Mouse (Mus musculus) forebrain, embryonic 15.5 days (tissue): ENCODE measurements around the gene Urm1. TPM values are rescaled to one million over a fixed set of nuclear protein-coding genes. Genes with fewer than 3 reads are reported as not detected.
"Not testable (repeated sequence)": the region's sequence is repeated elsewhere in the genome, so short reads cannot be mapped to it uniquely, and the experiment has no call there.

Source experiments
- ATAC-seq: fragments of 200-750 bp; cut with Nextera tagmentation; replicated peaks from 2 replicates; pipeline ENCODE4 v1.8.0; 2017; ENCODE audit warnings: mild to moderate bottlenecking, moderate TSS enrichment, moderate library complexity
- H3K27ac ChIP-seq: fragments of 300-500 bp; sonication (generic); replicated peaks from 2 replicates; pipeline ENCODE4 v1.5.1; 2015; ENCODE audit warnings: mild to moderate bottlenecking, inconsistent platforms
- H3K27me3 ChIP-seq: fragments of 300-500 bp; sonication (generic); 2 replicates; pipeline ENCODE4 v1.6.1; 2015; ENCODE audit warnings: inconsistent platforms
- H3K36me3 ChIP-seq: fragments of 300-500 bp; sonication (generic); 2 replicates; pipeline ENCODE4 v1.6.1; 2015; ENCODE audit warnings: mild to moderate bottlenecking, inconsistent platforms
- H3K4me1 ChIP-seq: fragments of 300-500 bp; sonication (generic); 2 replicates; pipeline ENCODE4 v1.6.1; 2015; ENCODE audit warnings: inconsistent platforms
- H3K4me2 ChIP-seq: fragments of 300-500 bp; sonication (generic); replicated peaks from 2 replicates; pipeline ENCODE4 v1.6.1; 2015; ENCODE audit warnings: mild to moderate bottlenecking, inconsistent platforms
- H3K4me3 ChIP-seq: fragments of 300-500 bp; sonication (generic); 2 replicates; pipeline ENCODE4 v1.5.1; 2015; ENCODE audit warnings: mild to moderate bottlenecking, inconsistent platforms
- H3K9ac ChIP-seq: fragments of 300-500 bp; sonication (generic); replicated peaks from 2 replicates; pipeline ENCODE4 v1.6.1; 2015; ENCODE audit warnings: mild to moderate bottlenecking, inconsistent platforms
- H3K9me3 ChIP-seq: fragments of 300-500 bp; sonication (generic); 2 replicates; pipeline ENCODE4 v1.6.1; 2016; ENCODE audit warnings: inconsistent platforms
- WGBS: fragments of 180-500 bp; shearing (Covaris S2); methylation state at CpG from one replicate; pipeline ENCODE4 v1.1.7; 2015; ENCODE audit warnings: mixed read lengths; 5-methylcytosine and 5-hydroxymethylcytosine counted together
- microRNA-seq: library from miRNA; unstranded; fragments of <30 nt; microRNA quantifications from one replicate; pipeline ENCODE4, GENCODE M21; 2016
- polyA plus RNA-seq: library from polyadenylated mRNA; unstranded; fragments of >200 nt; fragmentation: Nextera tagmentation; extraction: Ambion mirVana; gene quantifications from 2 replicates; pipeline ENCODE4 v1.2.1, GENCODE M21; 2015

The Urm1 gene
- polyA plus RNA-seq, 1 experiment from 2014 or later = 21.2 TPM

DNA sequence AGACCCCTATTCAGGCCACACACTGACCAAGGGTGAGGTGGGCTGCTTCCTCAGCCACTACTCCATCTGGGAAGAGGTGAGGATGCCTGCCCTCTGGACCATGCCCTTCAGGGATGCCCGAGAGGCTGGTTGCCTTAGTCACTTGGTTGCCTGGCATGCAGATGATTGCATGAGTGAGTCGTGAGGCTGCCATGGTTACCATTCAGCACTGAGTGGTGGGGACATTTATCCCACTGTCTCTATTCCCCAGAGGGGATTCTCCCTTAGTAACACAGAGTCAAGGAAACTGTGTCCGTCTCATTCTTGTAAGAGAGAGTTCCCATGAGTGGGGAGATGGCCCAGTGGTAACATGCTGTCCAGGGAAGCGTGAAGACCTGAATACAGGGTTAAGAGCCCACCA lies 58.2 kb downstream of the Urm1 start:
- Histone ChIP-seq H3K27ac (no peak overlapping the region), H3K4me3 (no peak overlapping the region), H3K9me3 (no peaks in the 10 kb centered on the region), H3K27me3 (no peaks in the 10 kb centered on the region), H3K36me3 (no peaks in the 10 kb centered on the region), H3K9ac (no peak overlapping the region), H3K4me2 (no peak overlapping the region), H3K4me1 (no peaks in the 10 kb centered on the region)
- ATAC-seq = no peak
- WGBS = 57% methylated on average over 4 of the region's 4 CpGs

GRCm38 (mm10) chr2:29879191-29879590 lies 59.3 kb downstream of the Urm1 start:
- Histone ChIP-seq H3K27ac (no peak overlapping the region), H3K9me3 (no peaks in the 10 kb centered on the region)
- WGBS = 76% methylated on average over 8 of the region's 8 CpGs

GRCm38 (mm10) chr2:29879964-29880830 lies 60.3 kb downstream of the Urm1 start:
- Histone ChIP-seq H3K4me2 (no peak overlapping the region), H3K9me3 (no peaks in the 10 kb centered on the region), H3K27ac (no peak overlapping the region), H3K27me3 (no peaks in the 10 kb centered on the region), H3K4me1 (no peaks in the 10 kb centered on the region), H3K4me3 (no peak overlapping the region), H3K9ac (no peak overlapping the region), H3K36me3 (no peaks in the 10 kb centered on the region)
- no peak for ATAC-seq
- WGBS = 81% methylated on average over 17 of the region's 17 CpGs

More at GRCm38 (mm10) chr2:29879191-29879590, 59.3 kb downstream of the Urm1 start:
- Histone ChIP-seq H3K4me2 (no peak overlapping the region), H3K27me3 (no peaks in the 10 kb centered on the region), H3K4me3 (no peak overlapping the region), H3K36me3 (no peaks in the 10 kb centered on the region), H3K9ac (no peak overlapping the region), H3K4me1 (no peaks in the 10 kb centered on the region)
- ATAC-seq = no peak

- not testable (repeated sequence) for ATAC-seq, H3K9ac ChIP-seq, H3K27me3 ChIP-seq, H3K4me3 ChIP-seq, H3K9me3 ChIP-seq, H3K27ac ChIP-seq, H3K36me3 ChIP-seq, H3K4me2 ChIP-seq
- 88% methylated on average over 9 of the region's 9 CpGs for WGBS
- peaks cover 18% of the 10 kb centered on the region for H3K4me1 ChIP-seq
Observed at GRCm38 (mm10) chr2:29886659-29887292, 66.9 kb downstream of the Urm1 start.

DNA sequence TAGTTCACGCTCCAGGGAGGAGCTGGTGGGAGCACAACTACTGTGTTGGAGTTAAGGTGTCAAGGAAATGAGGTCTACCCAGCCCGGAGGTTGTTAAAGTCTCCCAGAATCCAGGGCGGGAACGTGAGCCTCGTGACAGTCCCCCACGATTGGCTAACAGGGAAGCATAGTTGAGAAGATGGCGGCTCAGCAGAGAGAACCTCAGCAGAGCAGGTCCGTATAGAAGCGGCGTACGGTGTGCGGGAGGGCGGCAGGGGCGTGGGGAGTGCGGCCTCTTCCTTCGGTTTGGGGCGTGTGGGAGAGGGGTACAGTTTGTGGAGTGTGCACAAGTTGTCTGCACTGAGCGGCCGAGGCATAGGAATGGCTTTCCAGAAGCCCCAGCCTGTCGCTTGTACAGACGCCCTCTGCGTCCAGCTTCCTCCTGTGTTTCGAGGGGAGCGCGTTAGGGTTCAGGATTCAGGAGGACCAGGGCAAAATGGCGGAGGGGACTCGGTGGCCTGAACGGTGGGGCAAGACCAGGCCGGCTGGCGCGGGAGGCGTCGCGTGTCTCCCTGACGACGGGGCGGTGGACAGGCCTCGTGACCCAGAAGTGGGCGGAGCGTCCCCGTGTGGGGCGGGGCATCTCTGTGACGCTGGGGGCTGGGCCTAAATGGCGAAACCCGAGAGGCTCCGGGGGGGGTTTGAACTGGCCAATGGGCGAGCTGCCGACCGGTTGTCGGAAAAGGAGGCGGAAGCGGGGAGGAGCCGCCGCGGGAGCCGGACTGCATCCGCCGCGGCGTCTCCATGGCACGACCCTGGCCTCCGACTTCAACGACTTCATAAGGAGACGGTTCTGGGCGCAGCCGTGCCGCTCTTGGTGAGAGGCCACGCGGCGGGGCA lies 69.4 kb downstream of the Urm1 start, which contains the start of gene Odf2:
Gene Odf2, plus strand, starts transcription at position 156 of the 879 bp plus-strand sequence.
- H3K4me3 ChIP-seq = peak within 1 kb of the TSS; percentile 83
- no peaks in the 10 kb centered on the region for H3K27me3 ChIP-seq
- H3K36me3 ChIP-seq = peaks cover 15% of the 10 kb centered on the region
- ATAC-seq = peak; percentile 88
- peak within 1 kb of the TSS; percentile 94 for H3K9ac ChIP-seq
- H3K27ac ChIP-seq = peak within 1 kb of the TSS; percentile 86
- 1% methylated on average over 69 of the region's 70 CpGs for WGBS
- H3K4me1 ChIP-seq = peaks cover 18% of the 10 kb centered on the region
- no peaks in the 10 kb centered on the region for H3K9me3 ChIP-seq
- H3K4me2 ChIP-seq = peak within 1 kb of the TSS; percentile 91

DNA sequence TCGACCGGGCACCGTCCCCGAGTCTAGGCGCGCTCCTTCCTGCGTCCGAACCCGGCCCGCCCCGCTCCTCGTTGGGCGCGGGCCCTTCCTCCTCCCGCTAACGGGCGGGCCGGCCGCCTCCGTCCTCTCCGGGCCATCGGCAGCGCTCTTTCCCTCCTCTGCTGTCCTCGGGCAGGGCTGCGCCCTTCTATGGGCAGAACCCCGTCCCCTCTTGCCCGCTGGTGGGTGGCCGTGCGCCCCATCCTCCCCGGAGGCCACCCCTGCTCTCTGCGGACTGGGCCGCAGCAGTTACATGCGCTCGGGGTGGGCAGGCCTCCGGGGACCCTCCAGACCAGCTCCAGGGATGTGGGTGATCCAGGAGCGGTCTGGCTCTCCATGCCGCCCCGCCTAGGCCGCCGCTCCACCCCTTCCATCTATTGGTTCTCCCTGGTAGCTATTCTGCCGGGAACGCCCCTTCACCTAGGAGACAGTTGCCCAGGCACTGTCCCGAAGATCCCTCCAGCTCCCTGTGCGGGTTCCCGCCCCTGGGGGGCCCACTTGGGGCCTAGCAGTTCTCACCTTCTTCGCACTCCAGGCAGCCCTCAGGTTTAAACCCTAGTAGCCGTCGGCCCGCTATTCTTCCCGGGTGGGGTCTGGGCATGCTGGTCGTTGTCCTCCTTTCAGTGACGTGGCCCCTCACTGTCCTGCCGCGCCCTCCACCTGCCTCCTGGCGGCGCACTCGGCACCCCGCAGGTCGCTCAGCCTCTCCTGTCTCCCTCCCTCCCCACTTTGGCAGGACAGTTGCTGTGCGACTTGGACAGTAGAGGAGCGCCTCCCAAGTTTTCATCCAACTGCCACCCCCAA lies 70.3 kb downstream of the Urm1 start:
- H3K27me3 ChIP-seq = no peaks in the 10 kb centered on the region
- peaks cover 18% of the 10 kb centered on the region for H3K4me1 ChIP-seq
- WGBS = under 1% methylated on average over 59 of the region's 61 CpGs
- H3K27ac ChIP-seq = peak overlapping the region; percentile 86
- peak overlapping the region; percentile 83 for H3K4me3 ChIP-seq
- H3K36me3 ChIP-seq = peaks cover 23% of the 10 kb centered on the region
- peak; percentile 87 for ATAC-seq
- H3K9me3 ChIP-seq = no peaks in the 10 kb centered on the region
- H3K4me2 ChIP-seq = peak overlapping the region; percentile 91
- H3K9ac ChIP-seq = peak overlapping the region; percentile 94

DNA sequence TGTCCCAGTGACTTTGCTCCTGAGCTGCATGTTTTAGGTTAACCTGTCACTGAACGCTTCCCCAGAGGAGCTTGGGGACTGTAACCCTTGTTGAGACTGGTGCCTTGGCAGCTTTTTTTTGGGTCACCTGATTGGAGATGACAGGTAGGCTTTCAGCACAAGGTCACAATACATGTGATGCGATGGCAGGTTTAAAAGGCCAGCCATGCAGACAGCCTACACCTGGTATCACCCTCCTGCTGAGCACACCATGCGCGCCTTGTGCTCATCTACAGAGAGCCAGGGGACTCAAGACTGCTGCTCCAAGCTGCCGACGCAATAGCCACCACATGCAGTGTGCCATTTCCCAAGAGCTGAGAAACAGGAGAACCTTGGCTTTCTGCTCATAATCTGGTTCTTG lies 71.9 kb downstream of the Urm1 start:
- no peak for ATAC-seq
- no peak overlapping the region for H3K27ac ChIP-seq
- 92% methylated on average over 6 of the region's 6 CpGs for WGBS
- peaks cover 18% of the 10 kb centered on the region for H3K4me1 ChIP-seq
- H3K4me2 ChIP-seq = no peak overlapping the region
- no peak overlapping the region for H3K4me3 ChIP-seq
- H3K27me3 ChIP-seq = no peaks in the 10 kb centered on the region
- no peak overlapping the region for H3K9ac ChIP-seq
- peaks cover 36% of the 10 kb centered on the region for H3K36me3 ChIP-seq
- no peaks in the 10 kb centered on the region for H3K9me3 ChIP-seq

Small RNAs within 50 kb of the gene (microRNA-seq; reads per million reads assigned to microRNA genes)
- gene Mir219a-2 (not detected), gene Mir219b (not detected)

Other genes starting within 250 kb of the Urm1 start
- gene Rapgef1, start 200.4 kb upstream of the Urm1 start, polyA plus RNA-seq = 22.3 and 27.0 TPM in 2 replicates
- not detected in 2 replicates for gene Gm13420, start 68.4 kb upstream of the Urm1 start, polyA plus RNA-seq
- 0.79 TPM in 1 of 2 replicates, not detected in the other for gene Gm13547, start 60.8 kb upstream of the Urm1 start, polyA plus RNA-seq
- gene Coq4, start 32.6 kb upstream of the Urm1 start, polyA plus RNA-seq = 28.2 and 31.6 TPM in 2 replicates
- gene Trub2, start 31.6 kb upstream of the Urm1 start, polyA plus RNA-seq = 40.6 and 41.7 TPM in 2 replicates
- gene Slc27a4, start 17.4 kb upstream of the Urm1 start, polyA plus RNA-seq = 30.1 and 31.8 TPM in 2 replicates
- 6.8 and 7.2 TPM in 2 replicates for gene Cercam, start 49.1 kb downstream of the Urm1 start, polyA plus RNA-seq
- 67.9 and 74.8 TPM in 2 replicates for gene Odf2, start 69.1 kb downstream of the Urm1 start, polyA plus RNA-seq
- gene Gle1, start 115.4 kb downstream of the Urm1 start, polyA plus RNA-seq = 92.6 and 95.7 TPM in 2 replicates
- gene Sptan1, start 145.5 kb downstream of the Urm1 start, polyA plus RNA-seq = 224 and 227 TPM in 2 replicates
- gene Wdr34, start 228.8 kb downstream of the Urm1 start, polyA plus RNA-seq = 70.1 and 76.2 TPM in 2 replicates
- gene Set, start 237.3 kb downstream of the Urm1 start, polyA plus RNA-seq = 445 and 449 TPM in 2 replicates